Mouse (Mus musculus) left cerebral cortex, postnatal 10 days (tissue): ENCODE measurements at regions not wholly inside any gene's neighbourhood (a gene's known extent, or its start where the extent isn't known, plus 50 kb on each side); places are given as distances from the start of the nearest gene placed in this dataset.

Source experiments
- DNase-seq, 2 experiments: peaks; one replicate each; pipeline ENCODE4 v3.0.0; 2021 to 2022; ENCODE audit warnings: low spot score in 2 of 2, mixed read lengths in 1 of 2; ENCODE audit errors: extremely low spot score in 1 of 2
- intact Hi-C: fragments of 180-260 bp; cut with DNase I; formaldehyde crosslinking; loops from one replicate; pipeline ENCODE4 v1.15.1; 2025

DNA sequence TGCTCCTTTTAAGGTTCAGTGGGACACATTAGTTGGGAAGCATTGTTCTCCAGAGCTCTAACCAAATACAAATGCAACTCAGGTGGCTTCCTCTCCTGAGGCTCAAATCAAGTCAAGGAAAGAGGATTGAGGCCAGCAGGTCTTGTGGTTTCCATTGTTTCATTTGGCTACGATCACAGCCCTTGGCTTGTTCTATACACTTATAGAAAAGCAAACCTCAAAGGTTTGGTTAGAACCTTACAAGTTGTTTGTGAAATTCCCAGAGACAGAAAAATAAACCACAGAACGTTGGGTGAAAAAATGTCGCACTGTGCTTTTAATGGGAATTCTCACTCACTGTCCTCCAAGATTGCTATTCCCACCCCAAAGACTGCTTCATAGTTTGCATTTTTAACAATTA is 360.4 kb upstream of the Epha3 start:
- no peak for DNase-seq
- intact Hi-C loops: no loop called here

DNA sequence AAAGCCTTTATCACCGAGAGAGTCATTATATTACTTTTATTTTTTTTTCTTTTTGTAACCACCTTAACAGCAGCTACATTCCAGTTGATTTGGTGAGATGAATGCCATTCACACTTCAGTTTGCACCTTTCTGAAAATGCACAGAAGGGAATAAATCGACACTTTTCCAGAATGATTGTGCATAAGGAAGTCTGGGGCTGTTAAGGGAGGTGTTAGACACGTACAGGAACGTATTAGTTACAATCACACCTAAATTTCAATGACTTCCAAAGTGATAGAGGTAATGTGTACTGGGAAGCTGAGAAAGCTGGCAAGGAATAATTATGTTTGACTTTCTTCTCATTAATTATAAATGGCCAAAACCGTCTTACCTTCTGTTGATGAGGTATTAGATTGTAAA is 352.7 kb upstream of the Epha3 start:
- intact Hi-C loops: no loop called here
- DNase-seq: no peak

DNA sequence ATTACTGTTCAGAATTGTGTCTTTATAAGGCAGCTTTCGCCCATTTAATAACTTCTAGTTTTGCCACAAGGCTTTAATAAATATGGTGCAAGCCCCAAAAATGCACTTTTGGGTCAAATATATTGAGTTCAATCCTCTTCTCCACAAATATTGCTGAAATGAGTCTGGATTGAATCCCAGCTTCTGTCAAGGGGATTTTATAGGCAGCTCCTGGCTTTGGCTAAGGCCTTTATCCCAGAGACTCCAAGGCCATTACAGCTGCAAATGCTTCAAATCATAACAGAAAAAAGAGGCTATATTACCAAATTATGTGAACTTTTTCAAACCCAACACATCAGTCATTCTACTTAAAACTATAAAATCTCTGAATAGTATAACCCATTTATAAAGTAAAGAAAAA is 347.9 kb upstream of the Epha3 start:
- intact Hi-C loops: no loop called here
- no peak for DNase-seq

DNA sequence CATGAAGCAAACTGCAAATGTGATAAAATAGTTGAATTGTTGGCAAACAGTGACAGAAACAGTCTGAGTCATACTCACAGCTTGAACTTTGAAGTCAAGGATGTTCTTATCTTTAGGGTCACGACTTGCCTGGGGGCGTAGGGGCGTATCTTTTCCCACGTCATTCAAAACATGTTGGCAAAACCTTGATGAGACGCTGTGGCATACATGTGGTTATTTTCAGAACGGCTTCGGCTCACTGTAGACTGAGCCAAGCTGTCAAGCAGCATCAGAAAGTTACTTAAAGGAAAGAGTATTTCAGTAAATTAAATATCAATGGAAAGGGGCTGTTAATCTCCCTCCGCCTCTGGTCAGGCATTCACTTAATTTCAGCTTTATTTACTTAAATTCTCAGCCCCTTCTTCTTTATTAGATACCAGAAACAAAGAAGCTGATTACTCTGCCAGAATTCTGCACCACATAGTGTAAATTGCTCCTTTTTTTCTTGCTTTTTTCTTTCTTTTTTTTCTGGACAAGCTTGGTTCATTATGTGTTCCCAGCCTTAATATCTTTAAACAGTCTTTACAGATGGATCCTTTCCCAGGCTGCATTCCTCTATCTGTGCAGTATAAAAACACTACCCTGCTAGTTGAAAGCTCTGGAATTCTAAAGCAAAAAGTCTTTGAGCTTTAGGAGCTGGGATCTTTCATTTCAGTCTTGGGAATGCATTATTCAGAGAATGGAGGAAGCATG is 302.9 kb upstream of the Epha3 start:
- no peak for DNase-seq
- intact Hi-C loops: no loop called here

DNA sequence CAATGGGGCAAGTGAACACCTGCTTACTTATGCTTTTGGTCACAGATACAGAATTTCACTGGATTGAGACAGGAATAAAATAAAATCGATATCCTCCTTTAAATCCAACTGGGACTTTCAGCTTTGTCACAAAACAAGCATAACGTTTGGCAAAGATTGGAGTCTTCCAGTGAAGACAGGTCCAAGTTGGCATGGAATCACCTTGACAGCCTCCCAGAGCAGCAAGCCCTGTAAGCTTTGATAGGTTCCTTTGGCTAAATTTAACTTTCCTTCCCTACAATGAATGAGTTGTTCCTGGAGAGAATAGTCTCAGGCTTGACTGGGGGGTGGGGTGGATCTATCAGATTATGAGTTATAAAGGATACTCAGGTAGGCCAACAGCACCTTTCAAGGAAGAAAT is 302.1 kb upstream of the Epha3 start:
- intact Hi-C loops: no loop called here

DNA sequence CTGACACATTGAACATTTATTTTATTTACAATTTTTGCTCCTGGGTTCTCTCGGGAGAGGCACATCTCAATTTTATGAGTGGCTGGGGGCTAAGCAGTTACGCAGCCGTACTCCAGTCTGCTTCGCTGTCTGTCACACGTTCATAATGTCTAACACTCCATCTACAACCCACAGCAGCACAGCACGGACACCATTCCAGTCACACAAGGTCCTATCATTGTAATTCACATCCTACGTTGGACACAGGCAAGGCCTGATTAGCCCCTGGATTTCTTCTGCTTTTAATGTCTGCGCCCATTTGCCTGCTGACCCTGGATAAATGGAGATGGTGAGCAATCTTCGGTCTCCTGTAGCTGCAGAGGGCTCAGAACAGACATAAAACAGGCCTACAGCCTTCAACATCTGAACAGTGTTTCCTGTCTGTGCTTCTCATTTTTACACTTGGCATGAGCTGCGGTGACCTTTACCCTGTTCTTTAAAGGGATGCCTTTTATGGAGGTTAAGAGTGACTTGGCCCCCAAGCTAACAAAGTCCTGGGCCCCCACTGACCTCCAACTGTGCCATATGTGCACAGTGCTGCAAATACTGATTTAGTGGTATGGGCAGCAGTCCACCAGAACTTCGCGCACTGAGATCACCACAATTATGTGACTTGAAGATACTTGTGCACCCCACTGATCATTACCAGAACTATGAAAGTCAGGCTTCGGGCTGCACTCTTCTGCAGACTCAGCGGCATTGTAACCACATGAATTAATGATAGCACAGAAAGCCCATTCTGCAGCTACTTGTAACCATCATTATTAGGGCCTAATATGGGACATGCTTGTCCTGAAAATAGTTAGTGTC is 281.9 kb upstream of the Epha3 start:
- no peak for DNase-seq
- intact Hi-C loops: no loop called here

More for the DNA sequence above, 302.1 kb upstream of the Epha3 start:
- DNase-seq: no peak
